Mouse (Mus musculus) limb, embryonic 15.5 days (tissue): ENCODE measurements at regions not wholly inside any gene's neighbourhood (a gene's known extent, or its start where the extent isn't known, plus 50 kb on each side); places are given as distances from the start of the nearest gene placed in this dataset.

Experiments used
- ATAC-seq: fragments of 200-750 bp; cut with Nextera tagmentation; 2 replicates; pipeline ENCODE4 v1.8.0; 2017; ENCODE audit warnings: low read depth, moderate TSS enrichment; ENCODE audit not compliant: insufficient number of reproducible peaks, low FRiP score, low TSS enrichment
- H3K27ac ChIP-seq: fragments of 300-500 bp; sonication (generic); 2 replicates; pipeline ENCODE4 v1.5.1; 2015; ENCODE audit warnings: moderate library complexity, mild to moderate bottlenecking, inconsistent platforms
- H3K27me3 ChIP-seq: fragments of 300-500 bp; sonication (generic); 2 replicates; pipeline ENCODE4 v1.6.1; 2015; ENCODE audit warnings: inconsistent platforms
- H3K36me3 ChIP-seq: fragments of 300-500 bp; sonication (generic); 2 replicates; pipeline ENCODE4 v1.6.1; 2015; ENCODE audit warnings: inconsistent platforms
- H3K4me1 ChIP-seq: fragments of 300-500 bp; sonication (generic); 2 replicates; pipeline ENCODE4 v1.6.1; 2015; ENCODE audit warnings: inconsistent platforms
- H3K4me2 ChIP-seq: fragments of 300-500 bp; sonication (generic); 2 replicates; pipeline ENCODE4 v1.6.1; 2015; ENCODE audit warnings: mild to moderate bottlenecking, inconsistent platforms
- H3K4me3 ChIP-seq: fragments of 300-500 bp; sonication (generic); 2 replicates; pipeline ENCODE4 v1.5.1; 2015; ENCODE audit warnings: mild to moderate bottlenecking, inconsistent platforms
- H3K9ac ChIP-seq: fragments of 300-500 bp; sonication (generic); 2 replicates; pipeline ENCODE4 v1.6.1; 2015; ENCODE audit warnings: inconsistent platforms
- H3K9me3 ChIP-seq: fragments of 300-500 bp; sonication (generic); 2 replicates; pipeline ENCODE4 v1.6.1; 2016; ENCODE audit warnings: inconsistent platforms
- WGBS: fragments of 180-500 bp; shearing (Covaris S2); methylation state at CpG from one replicate; pipeline ENCODE4 v1.1.7; 2015; 5-methylcytosine and 5-hydroxymethylcytosine counted together

- H3K27me3 ChIP-seq: no peaks in the 10 kb centered on the region
- no peak for ATAC-seq
- no peak overlapping the region for H3K4me2 ChIP-seq
- no peaks in the 10 kb centered on the region for H3K9me3 ChIP-seq
- WGBS: 83% methylated on average over 3 of the region's 3 CpGs
- H3K36me3 ChIP-seq: no peaks in the 10 kb centered on the region
- H3K27ac ChIP-seq: no peak overlapping the region
- H3K4me1 ChIP-seq: no peaks in the 10 kb centered on the region
- no peak overlapping the region for H3K4me3 ChIP-seq
- no peak overlapping the region for H3K9ac ChIP-seq
Observed at GRCm38 (mm10) chr9:82733024-82733585, 96.2 kb upstream of the Irak1bp1 start.

GRCm38 (mm10) chr9:82734959-82735358 lies 94.4 kb upstream of the Irak1bp1 start:
- ATAC-seq: no peak
- H3K27ac ChIP-seq: no peak overlapping the region
- no peak overlapping the region for H3K4me3 ChIP-seq
- 66% methylated on average over 2 of the region's 2 CpGs for WGBS
- H3K4me2 ChIP-seq: no peak overlapping the region
- H3K27me3 ChIP-seq: no peaks in the 10 kb centered on the region
- H3K4me1 ChIP-seq: no peaks in the 10 kb centered on the region
- H3K9ac ChIP-seq: no peak overlapping the region
- H3K9me3 ChIP-seq: no peaks in the 10 kb centered on the region
- H3K36me3 ChIP-seq: no peaks in the 10 kb centered on the region

GRCm38 (mm10) chr9:82759979-82760378 lies 69.4 kb upstream of the Irak1bp1 start:
- H3K9ac ChIP-seq: no peak overlapping the region
- H3K27me3 ChIP-seq: no peaks in the 10 kb centered on the region
- H3K4me3 ChIP-seq: no peak overlapping the region
- no peak overlapping the region for H3K4me2 ChIP-seq
- H3K36me3 ChIP-seq: no peaks in the 10 kb centered on the region
- ATAC-seq: no peak
- 38% methylated on average over 5 of the region's 5 CpGs for WGBS
- H3K27ac ChIP-seq: no peak overlapping the region
- no peaks in the 10 kb centered on the region for H3K9me3 ChIP-seq
- no peaks in the 10 kb centered on the region for H3K4me1 ChIP-seq

- no peaks in the 10 kb centered on the region for H3K27me3 ChIP-seq
- no peak overlapping the region for H3K27ac ChIP-seq
- ATAC-seq: no peak
- H3K9ac ChIP-seq: no peak overlapping the region
- no peaks in the 10 kb centered on the region for H3K36me3 ChIP-seq
- WGBS: 82% methylated on average over 9 of the region's 9 CpGs
- no peak overlapping the region for H3K4me3 ChIP-seq
- H3K9me3 ChIP-seq: no peaks in the 10 kb centered on the region
- H3K4me1 ChIP-seq: no peaks in the 10 kb centered on the region
- no peak overlapping the region for H3K4me2 ChIP-seq
Observed at GRCm38 (mm10) chr9:82760682-82761468, 68.5 kb upstream of the Irak1bp1 start.

GRCm38 (mm10) chr9:82763651-82764050 lies 65.7 kb upstream of the Irak1bp1 start:
- H3K27me3 ChIP-seq: no peaks in the 10 kb centered on the region
- WGBS: 62% methylated on average over 1 of the region's 1 CpGs
- H3K4me2 ChIP-seq: no peak overlapping the region
- no peaks in the 10 kb centered on the region for H3K4me1 ChIP-seq
- H3K9me3 ChIP-seq: no peaks in the 10 kb centered on the region
- no peak overlapping the region for H3K27ac ChIP-seq
- no peak overlapping the region for H3K4me3 ChIP-seq
- no peaks in the 10 kb centered on the region for H3K36me3 ChIP-seq
- no peak overlapping the region for H3K9ac ChIP-seq
- ATAC-seq: no peak
